Mouse (Mus musculus) CD4-positive helper T cell, adult 2 months (primary cell): Measurements from ENCODE around the gene Gm17657.

Experiments
- DNase-seq: peaks from one replicate; pipeline ENCODE4 v3.0.0-alpha.2; 2012; ENCODE audit warnings: low read depth, missing footprints, low spot score

Gene Gm17657

DNA sequence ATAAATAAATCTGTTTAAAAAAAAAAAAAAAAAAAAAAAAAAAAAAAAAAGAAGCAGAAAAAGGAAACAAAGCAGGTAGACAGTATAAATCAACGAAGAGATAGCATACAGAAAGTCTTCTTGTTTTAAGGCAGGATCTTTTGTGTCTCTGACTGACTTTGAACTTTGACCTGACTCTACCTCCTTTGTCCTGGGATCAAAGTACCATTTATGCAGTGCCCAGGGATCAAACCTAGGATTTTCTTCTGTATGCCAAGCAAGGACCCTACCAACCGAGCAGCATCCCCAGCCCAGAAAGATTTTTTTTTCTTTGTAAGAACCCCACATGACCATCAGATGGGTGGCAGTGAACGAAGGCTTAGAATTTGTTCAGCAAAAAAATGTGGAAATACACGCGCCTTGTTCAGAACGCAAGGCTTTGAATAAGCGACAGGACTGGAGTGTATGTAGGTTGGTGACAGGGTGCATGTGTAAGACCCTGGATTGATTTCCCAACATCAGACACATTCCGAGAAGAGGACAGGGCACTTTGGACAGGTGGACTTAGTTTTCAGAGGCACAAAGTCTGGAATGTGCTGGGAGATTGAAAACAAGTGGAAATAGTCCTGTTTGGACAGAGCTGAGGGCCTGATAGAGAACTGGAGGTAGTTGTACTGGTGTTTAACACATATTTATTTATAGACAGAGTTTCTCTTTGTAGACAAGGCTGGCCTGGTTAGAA is 61.0 kb downstream of the Gm17657 start:
- no peak for DNase-seq

DNA sequence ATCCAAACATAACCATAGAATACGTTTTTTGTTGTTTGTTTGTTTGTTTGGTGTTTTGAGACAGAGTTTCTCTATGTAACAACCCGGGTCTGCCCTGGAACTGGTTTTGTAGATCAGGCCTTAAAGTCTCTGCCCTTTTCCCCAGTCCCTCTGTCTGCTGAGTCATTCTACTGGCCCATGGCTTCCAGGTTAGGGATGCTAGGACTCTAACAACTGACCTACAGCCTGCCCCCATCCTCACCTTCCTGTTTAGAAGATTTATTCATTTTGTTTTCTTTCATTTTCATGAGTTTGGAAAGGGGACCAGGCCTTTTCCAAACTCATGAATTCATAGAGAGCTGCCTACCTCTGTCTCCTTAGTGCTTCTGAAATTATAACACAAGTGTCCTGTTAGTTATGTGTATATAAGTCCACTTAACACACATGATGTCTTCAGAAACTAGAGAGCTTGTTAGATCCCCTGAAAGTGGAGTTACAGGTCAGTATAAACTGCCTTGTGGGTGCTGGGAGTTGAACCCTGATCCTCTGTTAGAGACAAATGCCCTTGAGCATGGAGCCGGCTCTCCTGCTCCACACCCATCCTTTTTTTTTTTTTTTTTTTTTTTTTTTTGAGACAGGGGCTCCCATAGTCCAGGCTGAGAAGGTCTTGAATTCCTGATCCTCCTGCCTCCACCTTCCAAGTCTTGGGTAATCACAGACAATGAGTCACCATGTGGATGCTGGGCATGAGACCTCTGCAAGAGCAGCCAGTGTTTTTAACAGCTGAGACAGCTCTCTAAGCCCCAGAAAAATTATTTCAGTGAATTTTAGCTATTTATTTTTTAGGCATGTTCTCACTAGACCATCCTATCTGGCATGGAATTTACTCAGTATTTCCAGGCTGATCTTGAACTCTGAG is 63.9 kb downstream of the Gm17657 start:
- DNase-seq = no peak

DNA sequence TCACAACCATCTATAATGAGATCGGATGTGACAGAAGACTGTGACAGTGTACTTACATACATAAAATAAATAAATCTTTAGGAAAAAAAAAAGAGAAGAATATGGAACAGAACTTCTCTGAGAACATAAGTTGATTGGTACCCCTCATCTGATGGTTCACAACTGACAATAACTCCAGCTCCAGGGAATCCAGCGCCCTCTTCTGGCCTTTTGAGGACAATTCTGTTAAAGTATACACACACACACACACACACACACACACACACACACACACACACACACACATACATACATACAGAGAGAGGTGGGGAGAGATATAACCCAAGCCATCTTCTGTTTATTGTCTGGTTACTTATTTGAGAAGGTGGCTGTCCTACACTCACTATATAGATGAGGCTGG is 65.0 kb downstream of the Gm17657 start:
- DNase-seq = no peak

DNA sequence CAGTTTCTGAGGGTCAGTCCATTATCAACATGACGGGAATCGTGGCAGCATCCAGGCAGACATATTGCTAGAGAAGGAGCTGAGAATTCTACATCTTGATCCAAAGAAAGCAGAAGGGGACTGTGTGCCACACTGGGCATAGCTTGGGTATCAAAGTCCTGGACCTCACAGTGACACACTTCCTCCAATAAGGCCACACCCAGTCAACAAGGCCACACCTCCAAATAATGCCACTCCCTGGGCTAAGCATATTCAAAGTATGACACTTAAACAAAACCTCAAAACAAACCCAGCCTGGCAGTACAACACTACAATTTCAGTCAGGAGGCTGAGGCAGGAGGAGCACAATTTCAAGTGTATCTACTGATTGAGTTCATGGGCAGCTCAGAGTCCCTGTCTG is 66.2 kb downstream of the Gm17657 start:
- DNase-seq = no peak

DNA sequence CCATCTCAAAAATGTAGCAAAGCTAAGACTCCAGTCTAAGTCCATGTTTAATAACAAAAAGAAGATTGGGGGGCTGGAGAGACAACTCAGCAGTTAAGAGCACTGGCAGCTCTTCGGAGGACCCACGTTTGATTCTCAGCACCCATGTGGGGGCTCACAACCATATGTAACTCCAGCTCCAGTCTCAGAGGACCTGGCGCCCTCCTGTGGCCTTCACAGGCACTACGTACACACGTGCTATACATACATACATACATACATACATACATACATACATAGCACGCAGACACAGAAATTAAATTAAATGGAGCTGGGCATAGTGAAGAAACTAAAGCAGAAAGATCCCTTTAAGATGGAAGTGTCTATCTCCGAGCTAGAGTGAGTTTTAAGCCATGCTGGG is 66.8 kb downstream of the Gm17657 start:
- DNase-seq = no peak

DNA sequence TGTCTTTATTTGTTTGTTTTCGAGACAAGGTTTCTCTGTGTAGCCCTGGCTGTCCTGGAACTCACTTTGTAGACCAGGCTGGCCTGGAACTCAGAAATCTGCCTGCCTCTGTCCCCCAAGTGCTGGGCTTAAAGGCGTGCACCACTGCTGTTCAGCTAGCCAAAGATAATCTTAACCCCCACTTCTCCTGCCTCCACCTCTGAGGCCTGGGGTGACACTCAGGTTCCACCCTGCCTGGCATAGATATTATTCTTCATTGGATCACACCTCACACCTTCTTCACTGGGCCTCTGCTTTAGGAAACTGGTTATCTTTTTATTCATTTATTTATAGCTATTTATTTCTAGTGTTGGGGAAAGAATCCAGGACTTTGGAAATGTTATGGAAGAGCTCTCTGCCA is 69.2 kb downstream of the Gm17657 start:
- no peak for DNase-seq

DNA sequence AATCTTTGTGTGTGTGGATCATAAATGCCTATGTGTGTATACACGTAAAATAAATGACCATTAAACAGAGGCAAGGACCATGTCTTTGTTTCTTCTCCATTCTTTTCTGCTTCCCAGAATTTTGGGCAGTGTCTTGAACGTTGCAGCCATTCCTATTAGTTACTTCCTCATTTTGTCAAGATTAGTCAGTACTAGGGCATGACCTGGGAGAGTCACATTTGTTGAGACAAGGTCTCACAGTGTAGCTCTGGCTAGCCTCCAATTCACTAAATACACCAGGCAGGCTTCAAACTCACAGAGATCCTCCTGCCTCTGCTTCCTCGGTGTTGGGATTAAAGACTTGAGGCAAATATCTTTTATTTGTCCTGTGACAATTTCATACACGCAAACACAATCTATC is 71.2 kb downstream of the Gm17657 start:
- no peak for DNase-seq

DNA sequence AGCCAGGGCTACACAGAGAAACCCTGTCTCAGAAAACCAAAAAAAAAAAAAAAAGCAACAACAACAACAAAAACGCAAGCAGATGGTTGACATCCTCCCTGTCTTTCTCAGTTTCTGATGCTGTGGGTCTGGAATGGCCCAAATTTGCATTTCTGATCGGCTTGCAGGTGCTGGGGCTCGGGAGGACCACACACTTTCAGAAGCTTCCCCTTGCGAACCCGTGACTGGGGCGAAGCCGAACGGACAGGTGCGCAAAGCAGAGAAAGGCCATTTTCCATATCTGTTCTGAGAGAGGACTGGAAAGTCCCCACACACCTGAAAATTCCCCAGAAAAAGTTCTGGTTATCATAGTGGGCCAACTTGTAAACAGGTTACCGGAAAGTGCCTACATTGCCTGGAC is 72.1 kb downstream of the Gm17657 start:
- no peak for DNase-seq

DNA sequence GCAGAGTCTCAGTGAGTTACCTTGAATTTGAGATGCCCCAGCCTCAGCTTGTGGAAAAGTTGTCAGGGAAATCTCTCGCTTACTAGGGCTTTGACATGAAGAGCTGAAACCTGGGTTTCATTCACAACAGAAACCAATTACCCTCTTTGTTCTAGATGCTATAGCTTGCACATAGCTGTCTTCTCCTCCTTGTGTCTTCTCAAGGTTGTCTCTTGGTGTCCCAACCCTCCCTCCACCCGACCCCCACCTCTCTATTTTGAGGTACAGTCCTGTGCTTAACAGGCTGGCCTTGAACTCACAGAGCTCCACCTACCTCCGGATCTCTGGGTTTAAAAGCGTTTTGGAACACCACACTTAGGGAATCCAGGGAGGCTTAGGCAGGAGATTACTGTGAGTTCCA is 73.0 kb downstream of the Gm17657 start:
- DNase-seq = no peak

DNA sequence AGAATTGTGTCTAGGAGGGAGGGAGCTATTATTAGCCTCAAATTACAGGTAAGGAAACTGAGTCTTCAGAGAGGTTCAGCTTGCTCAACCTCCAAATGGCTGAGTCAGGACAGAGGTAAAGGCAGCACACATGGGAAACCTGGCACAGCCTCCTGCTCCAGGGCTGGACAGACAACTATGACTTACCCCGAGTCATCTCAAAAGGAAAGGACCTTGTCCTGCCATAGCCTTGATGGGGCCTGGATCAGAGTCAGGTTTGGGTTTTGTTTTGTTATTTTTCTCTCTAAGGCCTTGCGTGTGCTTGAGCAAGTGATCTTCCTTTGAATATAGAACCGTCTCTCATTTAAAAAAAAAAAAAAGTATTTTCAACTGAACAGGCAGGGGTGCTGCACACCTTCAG is 74.3 kb downstream of the Gm17657 start:
- DNase-seq = no peak

DNA sequence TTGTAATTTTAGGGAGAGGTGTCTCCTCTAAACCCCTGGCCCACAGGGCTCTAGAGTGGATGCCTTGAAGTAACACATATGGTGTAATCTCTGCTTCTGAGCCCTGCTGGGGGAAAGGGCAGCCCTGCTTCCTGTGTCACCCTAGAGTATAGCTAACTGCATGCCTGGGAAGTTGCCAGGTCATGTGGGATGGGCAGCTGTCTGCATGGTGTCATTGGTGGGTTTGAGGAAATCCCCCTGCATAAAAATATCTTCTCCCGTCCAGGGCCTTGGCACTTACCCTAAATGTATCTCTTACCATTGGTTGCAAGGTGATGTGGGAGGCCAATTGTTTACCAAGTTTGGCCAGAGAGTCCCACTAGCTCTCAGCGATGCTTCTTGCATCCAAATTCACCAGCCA is 75.4 kb downstream of the Gm17657 start:
- DNase-seq = no peak

DNA sequence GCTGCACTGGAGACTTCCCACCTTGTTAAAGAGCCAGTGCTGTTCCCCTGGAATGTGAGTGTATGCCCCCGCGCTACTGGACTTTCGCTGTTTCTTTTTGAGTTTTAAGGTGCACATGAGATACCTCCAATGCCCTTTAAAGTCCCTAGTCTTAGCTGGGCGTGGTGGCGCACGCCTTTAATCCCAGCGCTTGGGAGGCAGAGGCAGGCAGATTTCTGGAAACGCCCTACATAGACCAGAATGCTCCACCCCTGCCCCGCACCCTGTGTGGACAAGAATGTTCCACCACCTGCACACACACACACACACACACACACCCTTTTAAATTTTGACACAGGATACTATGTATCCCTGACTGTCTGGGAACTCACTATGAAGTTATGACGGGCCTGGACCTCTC is 76.0 kb downstream of the Gm17657 start:
- no peak for DNase-seq
